ENCODE assay signal across 8 mouse cellular contexts in the genomic region with DNA sequence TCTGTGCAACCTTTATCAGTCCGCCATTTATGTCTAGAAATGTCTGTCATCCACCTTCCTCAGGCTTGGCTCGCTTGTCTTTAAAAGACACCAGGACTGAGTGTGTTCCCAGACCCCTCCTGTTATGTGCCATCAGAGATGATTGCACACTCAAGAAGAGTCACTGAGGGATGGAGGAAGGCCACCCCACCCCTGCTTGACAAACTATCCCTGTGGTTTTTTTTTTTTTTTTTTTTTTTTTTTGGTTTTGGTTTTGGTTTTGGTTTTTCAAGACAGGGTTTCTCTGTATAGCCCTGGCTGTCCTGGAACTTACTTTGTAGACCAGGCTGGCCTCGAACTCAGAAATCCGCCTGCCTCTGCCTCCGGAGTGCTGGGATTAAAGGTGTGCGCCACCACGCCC.
DNase-seq lines count a peak whose midpoint lies in the region; ATAC-seq and TF ChIP-seq lines count a peak whose summit lies in the region.
"Not testable (repeated sequence)": the region's sequence is repeated elsewhere in the genome, so short reads cannot be mapped to it uniquely, and the experiment has no call there.

No protein-coding gene starts in this region.

- not testable (repeated sequence) for H3K9me3 ChIP-seq in CH12.LX (replicated peaks; ENCODE audit: low read length); ES-Bruce4 (replicated peaks; ENCODE audit: control insufficient read depth, insufficient read depth, low read length, poor library complexity, severe bottlenecking)

- TF ChIP-seq RAD21 in CH12.LX (IDR thresholded peaks at IDR 0.05; ENCODE audit: low read depth, low read length): not testable (repeated sequence)

- peaks cover 16 to 57% of the 10 kb centered on the region in 2 experiments for H3K4me1 ChIP-seq in CH12.LX (ENCODE audit: control insufficient read depth in 1 of 2, insufficient read depth in 2 of 2)
- not testable (repeated sequence) for H3K4me1 ChIP-seq in ES-Bruce4 (ENCODE audit: control insufficient read depth, insufficient read depth, low read length)

- ATAC-seq in CD4-positive, CD25-positive, alpha-beta regulatory T cell, adult 4 months: peak; percentile 58
- ATAC-seq in activated CD4-positive, CD25-positive, alpha-beta regulatory T cell, adult 4 months: peak; percentile 48
- ATAC-seq in common myeloid progenitor, adult 5-6 weeks (replicated peaks; ENCODE audit: low read depth, poor library complexity, severe bottlenecking): 0 out of 2 replicates have a peak, but pooled peaks have one; percentile 17
- peak; percentile 32 for ATAC-seq in inflammation-experienced regulatory T-cells, adult 6 months
- ATAC-seq in megakaryocyte, adult 5-6 weeks (ENCODE audit: poor library complexity, severe bottlenecking): 0 out of 2 replicates have a peak, but pooled peaks have one; percentile 3

- not testable (repeated sequence) for H3K36me3 ChIP-seq in CH12.LX (replicated peaks in 1 of 2; ENCODE audit: control insufficient read depth in 1 of 2, insufficient read depth in 1 of 2, low read length in 1 of 2); ES-Bruce4 (ENCODE audit: control insufficient read depth, insufficient read depth, low read length, poor library complexity, severe bottlenecking)

- H3K4me3 ChIP-seq in CH12.LX (replicated peaks in 1 of 3; ENCODE audit: low read depth in 2 of 3, low read length in 2 of 3, poor library complexity in 1 of 3): not testable (repeated sequence)
- H3K4me3 ChIP-seq in ES-Bruce4 (ENCODE audit: low read depth, low read length): 0 out of 2 replicates have a peak overlapping the region, but pooled peaks have one; percentile 1

- H3K79me2 ChIP-seq in CH12.LX (replicated peaks; ENCODE audit: control insufficient read depth, extremely low read depth, insufficient read depth, poor library complexity, severe bottlenecking): not testable (repeated sequence)

- DNase-seq in CH12.LX (ENCODE audit: extremely low read depth): not testable (repeated sequence)
- peak; percentile 56 for DNase-seq in induced T-regulatory cell, adult 2 months (ENCODE audit: low read depth)

- not testable (repeated sequence) for H3K27ac ChIP-seq in CH12.LX (ENCODE audit: insufficient read depth, low read depth); ES-Bruce4 (ENCODE audit: insufficient read depth, low read length)

- not testable (repeated sequence) for H3K27me3 ChIP-seq in CH12.LX (replicated peaks); ES-Bruce4 (ENCODE audit: control insufficient read depth, insufficient read depth, low read length, poor library complexity, severe bottlenecking)

- TF ChIP-seq EP300 in CH12.LX (IDR thresholded peaks at IDR 0.05; ENCODE audit: low read length); ES-Bruce4 (IDR thresholded peaks at IDR 0.05; ENCODE audit: insufficient read depth, low read depth, low read length): not testable (repeated sequence)

- not testable (repeated sequence) for H3K4me2 ChIP-seq in CH12.LX (ENCODE audit: insufficient read depth, low read depth, poor library complexity, severe bottlenecking)

- not testable (repeated sequence) for TF ChIP-seq CTCF in CH12.LX (conservative IDR thresholded peaks at IDR 0.05 in 1 of 2, IDR thresholded peaks at IDR 0.05 in 1 of 2; ENCODE audit: low read depth in 2 of 2, low read length in 2 of 2); ES-Bruce4 (IDR thresholded peaks at IDR 0.05; ENCODE audit: low read depth, low read length)

- TF ChIP-seq POLR2A in CH12.LX (IDR thresholded peaks at IDR 0.05; ENCODE audit: low read depth, low read length); ES-Bruce4 (IDR thresholded peaks at IDR 0.05; ENCODE audit: insufficient read depth, low read length): not testable (repeated sequence)

- dilution Hi-C loops in CH12.LX (cut with MboI; ENCODE audit: extremely low pct_ligation_motif_present, extremely low pct_unique_long_range_greater_than_20kb, low sequenced_read_pairs): not testable (repeated sequence)

- H3K9ac ChIP-seq in CH12.LX (ENCODE audit: insufficient read depth, low read depth); ES-Bruce4 (ENCODE audit: low read depth, poor library complexity, severe bottlenecking): not testable (repeated sequence)

- in situ Hi-C loops in CH12.LX (cut with MboI; ENCODE audit: low pct_ligation_motif_present, low pct_unique_long_range_greater_than_20kb, low sequenced_read_pairs): not testable (repeated sequence)

TF ChIP-seq in CH12.LX, 34 proteins besides CTCF, POLR2A, EP300 and RAD21:
- TF ChIP-seq ZNF384 (IDR thresholded peaks at IDR 0.05; ENCODE audit: low read depth, low read length): peak; percentile 81

Comparison
In these comparisons a context has a peak if more than half of its experiments do, and no peak if none do; other contexts are left out.
1. ATAC-seq: peak in every context shown above with its lines; median percentile 58 in CD4-positive, CD25-positive, alpha-beta regulatory T cell, adult 4 months; 48 in activated CD4-positive, CD25-positive, alpha-beta regulatory T cell, adult 4 months; 32 in inflammation-experienced regulatory T-cells, adult 6 months; 17 in common myeloid progenitor, adult 5-6 weeks; 3 in megakaryocyte, adult 5-6 weeks.